Mouse (Mus musculus): Measurements from ENCODE around the gene Git2. TPM values are rescaled to one million over a fixed set of nuclear protein-coding genes. Genes with fewer than 3 reads are reported as not detected.

Git2 gene
- polyA plus RNA-seq, 1 experiment from 2014 or later = 51.8 TPM

DNA sequence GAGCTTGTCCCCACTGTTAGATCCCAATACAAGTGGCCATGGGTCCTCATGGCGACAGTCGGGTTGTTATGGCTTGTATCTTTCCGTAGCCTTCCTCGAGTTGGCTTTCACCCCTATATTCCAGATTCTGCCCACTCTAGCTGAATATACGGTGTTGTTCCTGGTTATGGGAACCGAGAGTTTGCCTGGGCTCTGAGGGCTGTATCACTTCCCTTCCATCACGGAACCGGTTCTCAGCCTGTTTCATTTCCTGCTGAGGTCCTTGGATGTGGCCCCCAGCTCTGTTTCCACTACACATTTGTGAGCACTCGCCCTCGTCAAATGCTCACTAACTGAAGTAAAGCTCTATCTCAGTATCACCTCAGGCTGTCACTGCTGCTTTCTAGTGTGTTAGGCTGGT is 53.3 kb downstream of the Git2 start:
- H3K27me3 ChIP-seq (ENCODE audit: insufficient read depth, low read length) = no peaks in the 10 kb centered on the region
- H3K4me2 ChIP-seq = no peak overlapping the region
- peaks cover 53% of the 10 kb centered on the region for H3K36me3 ChIP-seq (ENCODE audit: insufficient read depth)
- H3K27ac ChIP-seq (ENCODE audit: low read depth) = no peak overlapping the region
- H3K9ac ChIP-seq = no peak overlapping the region
- no peak for ATAC-seq (ENCODE audit: insufficient read depth)
- WGBS = 91% methylated on average over 10 of the region's 10 CpGs
- no peaks in the 10 kb centered on the region for H3K9me3 ChIP-seq (ENCODE audit: low read depth, low read length)
- no peak for TF ChIP-seq CTCF (IDR thresholded peaks at IDR 0.05; ENCODE audit: low read depth)
- no peak overlapping the region for H3K4me3 ChIP-seq (ENCODE audit: low read depth, low read length)
- no peak for DNase-seq
- no peaks in the 10 kb centered on the region for H3K4me1 ChIP-seq (ENCODE audit: insufficient read depth)

DNA sequence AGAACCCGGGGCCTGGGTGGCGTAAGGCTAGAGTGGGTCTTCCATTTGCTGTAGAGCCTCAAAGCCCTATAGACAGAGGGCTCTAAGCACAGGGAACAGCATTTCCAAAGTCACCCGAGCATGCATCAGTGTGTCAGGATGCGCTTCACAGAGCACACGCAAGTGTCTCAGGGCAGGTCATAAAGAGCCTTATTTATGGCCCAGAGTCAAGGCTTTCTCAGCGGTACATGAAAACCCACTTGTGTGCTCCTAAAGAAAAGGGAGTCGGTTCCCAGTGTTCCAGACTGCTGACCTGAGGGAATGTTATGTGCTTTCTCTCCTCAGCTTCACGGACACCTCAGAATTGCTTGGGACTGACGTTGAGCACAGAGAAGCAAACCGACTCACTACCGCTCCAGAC is 54.5 kb downstream of the Git2 start:
- peaks cover 58% of the 10 kb centered on the region for H3K36me3 ChIP-seq (ENCODE audit: insufficient read depth)
- H3K27ac ChIP-seq (ENCODE audit: low read depth) = no peak overlapping the region

DNA sequence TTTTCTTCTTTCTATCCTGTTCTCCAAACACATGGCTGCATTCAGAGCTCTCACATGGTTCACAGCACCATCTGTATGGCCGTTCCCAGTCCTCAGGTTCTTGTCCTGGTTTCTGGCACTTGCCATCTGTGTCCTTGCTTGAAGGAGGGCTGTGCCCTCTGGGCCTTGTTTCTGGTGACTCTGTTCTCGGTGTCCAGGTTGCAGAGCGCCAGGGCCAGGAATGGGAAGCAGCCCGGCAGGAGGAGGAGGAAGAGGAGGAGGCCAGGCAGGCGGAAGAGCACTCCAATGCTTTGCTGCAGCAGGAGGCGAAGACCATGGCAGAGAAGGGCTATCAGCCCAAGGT is 55.4 kb downstream of the Git2 start:
- Histone ChIP-seq H3K4me1 (ENCODE audit: insufficient read depth) (no peaks in the 10 kb centered on the region), H3K36me3 (ENCODE audit: insufficient read depth) (peaks cover 67% of the 10 kb centered on the region), H3K27ac (ENCODE audit: low read depth) (no peak overlapping the region)

More for the DNA sequence above, 54.5 kb downstream of the Git2 start:
- Histone ChIP-seq H3K27me3 (ENCODE audit: insufficient read depth, low read length) (no peaks in the 10 kb centered on the region), H3K4me1 (ENCODE audit: insufficient read depth) (no peaks in the 10 kb centered on the region), H3K4me2 (no peak overlapping the region), H3K9ac (no peak overlapping the region), H3K4me3 (ENCODE audit: low read depth, low read length) (no peak overlapping the region), H3K9me3 (ENCODE audit: low read depth, low read length) (no peaks in the 10 kb centered on the region)
- TF ChIP-seq CTCF (IDR thresholded peaks at IDR 0.05; ENCODE audit: low read depth) = no peak
- WGBS = 91% methylated on average over 11 of the region's 11 CpGs
- no peak for ATAC-seq (ENCODE audit: insufficient read depth)
- DNase-seq = no peak

DNA sequence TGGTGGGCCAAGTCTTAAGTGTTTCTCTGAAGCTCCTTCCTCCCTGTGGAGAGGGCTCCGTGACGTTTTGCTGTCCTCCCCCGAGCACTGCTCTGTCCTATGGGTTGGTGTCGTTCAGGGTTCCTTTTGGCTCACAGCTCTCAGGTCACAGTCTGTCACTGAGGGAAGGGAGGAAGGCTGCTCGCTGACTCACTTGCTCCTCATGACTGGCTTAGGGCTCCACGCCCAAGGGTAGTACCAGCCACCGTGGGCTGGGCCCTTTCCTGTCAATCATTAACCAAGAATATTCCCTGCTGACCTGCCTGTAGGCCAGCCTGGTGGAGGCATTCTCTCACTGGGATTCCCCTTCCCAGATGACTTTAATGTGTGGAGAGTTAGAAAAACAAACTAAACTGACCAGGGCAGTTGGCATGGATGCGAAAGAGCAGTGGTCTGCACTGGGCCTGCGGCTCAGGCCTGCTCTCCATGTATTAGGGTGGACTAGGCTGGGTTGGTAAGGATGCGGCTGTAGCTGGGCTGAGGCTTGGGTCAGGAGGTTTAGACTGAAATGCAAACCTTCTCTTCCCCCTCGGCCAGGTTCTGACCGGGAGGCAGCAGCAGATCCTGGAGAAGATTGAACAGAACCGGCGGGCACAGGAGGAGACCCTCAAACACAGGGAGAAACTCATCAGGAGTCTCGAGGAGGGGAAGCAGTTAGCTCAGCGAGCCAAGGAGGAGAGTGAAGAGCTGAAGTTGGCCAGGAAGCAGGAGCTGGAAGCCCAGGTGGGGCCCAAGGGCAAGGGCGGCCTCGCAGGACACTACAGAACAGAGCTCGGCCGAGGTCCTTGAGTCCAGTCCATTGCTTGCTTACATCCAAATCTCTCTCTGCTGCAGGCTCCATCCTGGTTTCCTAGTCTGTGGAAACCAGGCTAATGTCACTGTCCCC is 56.1 kb downstream of the Git2 start:
- ATAC-seq (ENCODE audit: insufficient read depth) = no peak
- 82% methylated on average over 20 of the region's 20 CpGs for WGBS
- Histone ChIP-seq H3K36me3 (ENCODE audit: insufficient read depth) (peaks cover 73% of the 10 kb centered on the region), H3K4me1 (ENCODE audit: insufficient read depth) (no peaks in the 10 kb centered on the region), H3K4me2 (no peak overlapping the region), H3K4me3 (ENCODE audit: low read depth, low read length) (no peak overlapping the region), H3K9ac (no peak overlapping the region), H3K27me3 (ENCODE audit: insufficient read depth, low read length) (no peaks in the 10 kb centered on the region), H3K27ac (ENCODE audit: low read depth) (no peak overlapping the region), H3K9me3 (ENCODE audit: low read depth, low read length) (no peaks in the 10 kb centered on the region)
- DNase-seq = no peak
- no peak for TF ChIP-seq CTCF (IDR thresholded peaks at IDR 0.05; ENCODE audit: low read depth)

More for the DNA sequence above, 55.4 kb downstream of the Git2 start:
- WGBS = 91% methylated on average over 6 of the region's 6 CpGs
- Histone ChIP-seq H3K9ac (no peak overlapping the region), H3K9me3 (ENCODE audit: low read depth, low read length) (no peaks in the 10 kb centered on the region), H3K4me2 (no peak overlapping the region), H3K27me3 (ENCODE audit: insufficient read depth, low read length) (no peaks in the 10 kb centered on the region), H3K4me3 (ENCODE audit: low read depth, low read length) (no peak overlapping the region)
- ATAC-seq (ENCODE audit: insufficient read depth) (no peak), DNase-seq (no peak)
- no peak for TF ChIP-seq CTCF (IDR thresholded peaks at IDR 0.05; ENCODE audit: low read depth)

DNA sequence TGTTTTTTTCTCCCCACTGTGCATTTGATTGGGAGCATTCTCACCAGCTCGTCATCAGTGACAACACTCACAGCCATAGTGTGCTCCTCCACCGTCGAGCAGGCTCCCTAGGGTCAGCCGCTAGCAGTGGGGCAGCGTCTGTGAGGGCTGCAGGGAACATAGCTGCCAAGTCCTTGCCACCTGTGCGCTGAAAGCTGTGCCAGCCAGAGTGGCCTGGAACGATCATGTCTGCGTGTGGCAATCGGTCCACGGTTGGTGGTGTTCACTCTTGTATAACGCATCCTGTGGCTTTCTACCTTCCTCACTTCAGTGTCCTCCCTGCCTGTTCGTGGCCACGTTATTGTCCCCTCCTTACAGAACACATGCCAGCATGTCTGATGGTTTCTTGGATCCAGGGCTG is 56.8 kb downstream of the Git2 start:
- no peak overlapping the region for H3K27ac ChIP-seq (ENCODE audit: low read depth)
- TF ChIP-seq CTCF (IDR thresholded peaks at IDR 0.05; ENCODE audit: low read depth) = no peak
- no peak overlapping the region for H3K9ac ChIP-seq
- ATAC-seq (ENCODE audit: insufficient read depth) (no peak), DNase-seq (no peak)
- no peaks in the 10 kb centered on the region for H3K4me1 ChIP-seq (ENCODE audit: insufficient read depth)
- peaks cover 79% of the 10 kb centered on the region for H3K36me3 ChIP-seq (ENCODE audit: insufficient read depth)
- H3K9me3 ChIP-seq (ENCODE audit: low read depth, low read length) = no peaks in the 10 kb centered on the region
- no peak overlapping the region for H3K4me2 ChIP-seq
- H3K4me3 ChIP-seq (ENCODE audit: low read depth, low read length) = no peak overlapping the region
- 89% methylated on average over 13 of the region's 13 CpGs for WGBS
- H3K27me3 ChIP-seq (ENCODE audit: insufficient read depth, low read length) = no peaks in the 10 kb centered on the region

DNA sequence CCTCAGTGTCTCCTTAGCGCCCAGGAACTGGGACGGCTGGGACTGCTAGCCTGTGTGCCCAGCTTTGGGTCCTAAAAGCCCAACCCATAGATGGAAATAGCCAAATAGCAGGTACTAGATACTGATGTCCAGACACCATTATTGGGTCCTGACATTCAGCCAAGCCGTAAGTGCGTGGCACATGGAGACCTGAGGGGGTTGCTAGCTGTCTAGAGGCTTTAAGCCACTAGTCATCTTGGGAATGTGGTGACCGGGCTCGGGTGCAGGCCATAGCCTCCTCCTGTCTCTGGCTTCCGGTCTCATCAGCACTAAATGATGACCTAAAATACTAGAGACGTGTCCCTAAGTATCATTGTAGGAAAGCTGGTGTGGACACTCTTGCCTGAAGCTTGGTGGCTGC is 57.4 kb downstream of the Git2 start:
- Histone ChIP-seq H3K4me2 (no peak overlapping the region), H3K27me3 (ENCODE audit: insufficient read depth, low read length) (no peaks in the 10 kb centered on the region), H3K9ac (no peak overlapping the region), H3K36me3 (ENCODE audit: insufficient read depth) (peaks cover 82% of the 10 kb centered on the region), H3K4me3 (ENCODE audit: low read depth, low read length) (no peak overlapping the region), H3K27ac (ENCODE audit: low read depth) (no peak overlapping the region), H3K9me3 (ENCODE audit: low read depth, low read length) (no peaks in the 10 kb centered on the region), H3K4me1 (ENCODE audit: insufficient read depth) (no peaks in the 10 kb centered on the region)
- ATAC-seq (ENCODE audit: insufficient read depth) (no peak), DNase-seq (no peak)
- 94% methylated on average over 8 of the region's 8 CpGs for WGBS
- TF ChIP-seq CTCF (IDR thresholded peaks at IDR 0.05; ENCODE audit: low read depth) = no peak

DNA sequence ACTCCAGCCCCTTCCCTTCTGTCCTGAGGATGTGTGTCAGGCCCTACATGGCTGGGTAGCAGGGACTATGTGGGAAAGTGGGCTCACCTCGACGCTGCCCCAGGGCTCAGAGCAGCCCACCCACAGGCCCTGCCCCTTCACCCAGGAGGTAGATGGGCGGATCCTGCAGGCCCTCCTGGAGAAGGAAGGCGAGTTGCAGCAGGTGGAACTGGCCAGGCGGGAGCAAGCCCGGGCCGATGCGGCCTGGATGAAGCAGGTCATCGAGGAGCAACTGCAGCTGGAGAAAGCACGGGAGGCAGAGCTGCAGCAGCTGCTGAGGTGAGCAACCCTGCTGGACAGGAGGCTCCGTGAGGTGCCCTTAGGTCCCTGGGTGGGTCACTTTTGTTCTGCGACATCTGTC is 58.0 kb downstream of the Git2 start:
- WGBS = 81% methylated on average over 12 of the region's 12 CpGs
- no peaks in the 10 kb centered on the region for H3K9me3 ChIP-seq (ENCODE audit: low read depth, low read length)
- TF ChIP-seq CTCF (IDR thresholded peaks at IDR 0.05; ENCODE audit: low read depth) = no peak
- H3K9ac ChIP-seq = no peak overlapping the region
- H3K36me3 ChIP-seq (ENCODE audit: insufficient read depth) = peaks cover 88% of the 10 kb centered on the region
- ATAC-seq (ENCODE audit: insufficient read depth) (no peak), DNase-seq (no peak)
- no peaks in the 10 kb centered on the region for H3K4me1 ChIP-seq (ENCODE audit: insufficient read depth)
- H3K27me3 ChIP-seq (ENCODE audit: insufficient read depth, low read length) = no peaks in the 10 kb centered on the region
- H3K27ac ChIP-seq (ENCODE audit: low read depth) = no peak overlapping the region
- H3K4me3 ChIP-seq (ENCODE audit: low read depth, low read length) = no peak overlapping the region
- no peak overlapping the region for H3K4me2 ChIP-seq

Data from lung, embryonic 14.5 days (tissue).